8 mouse cellular contexts compared by ENCODE assay signal in the genomic region with DNA sequence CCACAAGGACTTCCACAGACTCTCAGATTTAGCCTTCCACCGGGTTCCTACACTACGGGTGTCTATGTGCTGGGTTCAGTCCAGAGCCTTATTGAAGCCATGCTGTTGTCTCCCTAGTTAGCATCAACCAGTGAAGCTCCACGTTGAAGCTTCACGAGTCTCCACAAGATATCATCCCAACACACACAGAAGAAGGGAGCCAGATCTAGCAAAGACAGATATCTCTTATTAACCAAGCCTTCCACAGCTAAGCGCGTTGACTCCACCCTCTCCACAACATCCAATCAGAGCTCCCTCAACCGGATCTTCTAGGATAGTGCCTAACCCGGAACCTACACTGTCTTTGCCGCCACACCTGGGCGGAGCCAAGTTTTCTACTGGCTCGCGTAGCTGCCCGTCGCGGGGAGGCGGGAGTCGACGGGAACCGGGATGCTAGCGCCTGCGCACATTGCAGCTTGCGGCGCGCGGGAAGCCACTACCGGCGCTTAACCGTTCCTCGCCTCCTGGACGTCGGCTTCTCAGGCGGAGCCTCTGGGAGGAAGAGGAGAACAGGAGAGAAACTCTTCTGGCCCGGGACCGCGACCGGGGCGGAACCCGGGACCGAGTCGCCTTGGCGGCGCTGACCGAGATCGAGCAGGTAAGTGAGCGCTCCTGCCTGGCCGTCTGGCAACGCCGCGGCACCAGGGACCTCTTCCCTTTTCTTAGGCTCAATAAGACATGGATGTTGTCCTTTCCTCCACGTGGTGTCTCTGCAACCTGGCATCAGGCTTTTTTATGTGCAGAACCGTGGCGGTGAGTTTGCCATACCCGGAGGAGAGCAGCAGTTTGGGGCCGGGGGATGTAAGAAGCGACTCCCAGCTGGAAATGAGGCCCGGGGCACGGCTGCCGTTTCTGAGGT. TPM values are rescaled to one million over a fixed set of nuclear protein-coding genes. Genes with fewer than 3 reads are reported as not detected.
A peak's percentile ranks its signal among the peaks of the same experiment; 100 is the strongest.
DNase-seq lines count a peak whose midpoint lies in the region; ATAC-seq and TF ChIP-seq lines count a peak whose summit lies in the region.

Gene Nxt1 (plus strand): TSS at position 403 of the 898 bp plus-strand sequence.

- peak within 1 kb of the TSS; percentile 85 for H3K4me2 ChIP-seq in lung, postnatal 0 days (replicated peaks; ENCODE audit: low read depth, low read length)

- H3K27me3 ChIP-seq in hindbrain, embryonic 10.5 days (ENCODE audit: insufficient read depth, poor library complexity, severe bottlenecking), result no peaks in the 10 kb centered on the region
- H3K27me3 ChIP-seq in lung, postnatal 0 days (replicated peaks; ENCODE audit: insufficient read depth, low read length), result no peaks in the 10 kb centered on the region

- H3K4me1 ChIP-seq in hindbrain, embryonic 10.5 days (replicated peaks), result peaks cover 34% of the 10 kb centered on the region
- 0 out of 2 replicates have a peak, but pooled peaks cover 4% of the 10 kb centered on the region for H3K4me1 ChIP-seq in lung, postnatal 0 days (ENCODE audit: insufficient read depth, low read depth, low read length)

- DNase-seq in MN1 (ENCODE audit: low spot score), result peak; percentile 99
- peak; percentile 99 for DNase-seq in cerebellum, adult 9-10 months
- peak; percentile 98 for DNase-seq in hindbrain, embryonic 10.5 days (ENCODE audit: low spot score)
- DNase-seq in layer of hippocampus, adult 9-11 months, result peak; percentile 98
- peak; percentile 99 for DNase-seq in lung, postnatal 0 days (ENCODE audit: low spot score)
- peak; percentile 100 for DNase-seq in ovary, postnatal 14 days (ENCODE audit: low spot score)
- peak; percentile 99 for DNase-seq in thymus, postnatal 14 days

- no peak; the same call in 1 of the 2 replicates for TF ChIP-seq CTCF in lung, postnatal 0 days (IDR thresholded peaks at IDR 0.05)

- WGBS in hindbrain, embryonic 10.5 days, result 2% methylated on average over 58 of the region's 58 CpGs
- under 1% methylated on average over 55 of the region's 58 CpGs for WGBS in lung, postnatal 0 days

- H3K9ac ChIP-seq in lung, postnatal 0 days (replicated peaks; ENCODE audit: low read depth), result peak within 1 kb of the TSS; percentile 45

- peak within 1 kb of the TSS; percentile 92 for H3K27ac ChIP-seq in hindbrain, embryonic 10.5 days
- H3K27ac ChIP-seq in lung, postnatal 0 days (ENCODE audit: low read length), result peak within 1 kb of the TSS; percentile 55; the same call in 1 of the 2 replicates

- peak; percentile 98 for ATAC-seq in frontal cortex, adult (ENCODE audit: low TSS enrichment)
- ATAC-seq in lung, postnatal 0 days, result peak; percentile 100

- peak within 1 kb of the TSS; percentile 84 for H3K4me3 ChIP-seq in hindbrain, embryonic 10.5 days
- H3K4me3 ChIP-seq in lung, postnatal 0 days (ENCODE audit: low read depth, low read length), result peak within 1 kb of the TSS; percentile 73

- TF ChIP-seq EP300 in lung, postnatal 0 days (IDR thresholded peaks at IDR 0.05), result no peak

- H3K9me3 ChIP-seq in hindbrain, embryonic 10.5 days, result no peaks in the 10 kb centered on the region
- H3K9me3 ChIP-seq in lung, postnatal 0 days (ENCODE audit: low read length), result no peaks in the 10 kb centered on the region

- peaks cover 30% of the 10 kb centered on the region for H3K36me3 ChIP-seq in hindbrain, embryonic 10.5 days
- H3K36me3 ChIP-seq in lung, postnatal 0 days (ENCODE audit: insufficient read depth, low read length), result peaks cover 5% of the 10 kb centered on the region; the same call in 1 of the 2 replicates

RNA-seq across cellular contexts. Expression of gene Nxt1, which starts in this region (rescaled TPM):
- 120 and 141 TPM in 2 replicates for polyA plus RNA-seq in hindbrain, embryonic 10.5 days (2016; fragmentation: Nextera tagmentation; extraction: Ambion mirVana)
- 46.2 and 46.4 TPM in 2 replicates for polyA plus RNA-seq in lung, postnatal 0 days (2015; fragmentation: Nextera tagmentation; extraction: Ambion mirVana)

Comparison
In these comparisons a context has a peak if more than half of its experiments do, and no peak if none do; other contexts are left out.
1. Peak in every context shown above with its lines: DNase-seq, ATAC-seq, H3K4me3 ChIP-seq and H3K27ac ChIP-seq.